Mouse (Mus musculus): ENCODE data around the gene Mgat5.

The Mgat5 gene

DNA sequence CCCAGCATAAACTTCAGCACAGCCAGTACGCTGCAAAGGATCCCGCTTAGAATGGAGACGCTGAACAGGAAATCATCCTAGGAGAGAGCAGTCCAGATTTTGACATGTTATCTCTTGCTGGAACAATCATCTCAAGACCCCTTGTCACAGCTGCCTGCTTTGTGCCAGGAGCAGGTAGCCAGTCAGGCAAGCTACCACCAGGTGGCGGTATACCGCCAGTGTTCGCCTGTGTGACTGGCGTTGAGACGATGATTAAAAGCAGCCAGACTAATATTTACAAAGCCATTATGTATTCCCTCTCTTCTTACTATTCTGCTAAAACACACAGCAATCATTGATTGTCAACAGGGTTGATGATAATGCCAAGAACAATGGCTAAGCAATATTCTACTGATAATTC is 295.4 kb downstream of the Mgat5 start:
- DNase-seq (ENCODE audit: low spot score in 2 of 2): peak; percentile 54 to 70

DNA sequence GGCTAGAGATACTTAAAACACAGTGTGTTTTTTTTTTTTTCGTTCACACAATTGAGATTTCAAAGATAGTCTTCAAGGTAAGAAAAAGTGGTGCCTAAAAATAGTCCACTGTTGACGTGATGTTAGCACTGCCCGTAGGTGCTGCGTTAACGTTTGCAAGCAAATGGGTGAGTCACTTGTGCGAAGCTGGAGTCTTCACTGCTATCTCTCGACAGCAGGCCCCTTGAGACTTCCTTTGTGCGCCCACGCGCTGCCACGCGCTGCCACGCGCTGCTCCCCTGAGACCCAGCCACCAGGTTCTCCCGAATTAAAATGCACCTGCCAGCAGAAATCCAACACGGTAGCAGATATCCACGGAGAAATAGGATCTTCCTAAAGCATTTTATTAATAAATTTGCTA is 295.9 kb downstream of the Mgat5 start:
- DNase-seq (ENCODE audit: low spot score in 2 of 2): no peak

DNA sequence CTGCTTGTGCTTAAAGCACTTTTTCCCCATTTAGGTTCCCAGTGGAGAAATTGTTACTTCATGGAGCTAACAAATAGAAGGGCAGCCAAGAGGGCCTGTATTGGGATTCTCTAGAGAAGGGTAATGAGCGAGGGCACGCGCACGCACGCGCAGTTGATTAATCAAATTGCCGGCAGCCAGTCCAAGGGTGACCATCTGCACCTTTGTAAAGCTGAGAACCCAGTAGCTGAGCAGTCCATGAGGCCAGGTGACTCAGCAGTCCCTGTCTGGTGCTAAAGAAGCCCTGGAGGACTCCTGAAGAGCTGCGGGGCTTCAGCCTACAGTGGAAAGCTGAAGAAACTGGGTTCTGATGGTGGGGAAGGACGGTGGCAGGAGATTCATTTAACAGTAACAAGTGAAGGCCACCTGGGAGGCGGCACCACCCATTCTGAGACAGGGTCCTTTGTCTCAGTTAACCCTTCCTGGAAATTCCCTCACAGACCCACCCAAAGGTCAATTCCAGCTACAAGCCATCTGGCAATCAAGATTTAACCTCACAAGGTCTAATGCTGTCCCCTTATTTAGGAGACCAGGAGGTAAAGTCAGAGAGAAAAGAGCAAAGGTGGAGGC is 302.3 kb downstream of the Mgat5 start:
- DNase-seq (ENCODE audit: low spot score in 2 of 2): no peak

DNA sequence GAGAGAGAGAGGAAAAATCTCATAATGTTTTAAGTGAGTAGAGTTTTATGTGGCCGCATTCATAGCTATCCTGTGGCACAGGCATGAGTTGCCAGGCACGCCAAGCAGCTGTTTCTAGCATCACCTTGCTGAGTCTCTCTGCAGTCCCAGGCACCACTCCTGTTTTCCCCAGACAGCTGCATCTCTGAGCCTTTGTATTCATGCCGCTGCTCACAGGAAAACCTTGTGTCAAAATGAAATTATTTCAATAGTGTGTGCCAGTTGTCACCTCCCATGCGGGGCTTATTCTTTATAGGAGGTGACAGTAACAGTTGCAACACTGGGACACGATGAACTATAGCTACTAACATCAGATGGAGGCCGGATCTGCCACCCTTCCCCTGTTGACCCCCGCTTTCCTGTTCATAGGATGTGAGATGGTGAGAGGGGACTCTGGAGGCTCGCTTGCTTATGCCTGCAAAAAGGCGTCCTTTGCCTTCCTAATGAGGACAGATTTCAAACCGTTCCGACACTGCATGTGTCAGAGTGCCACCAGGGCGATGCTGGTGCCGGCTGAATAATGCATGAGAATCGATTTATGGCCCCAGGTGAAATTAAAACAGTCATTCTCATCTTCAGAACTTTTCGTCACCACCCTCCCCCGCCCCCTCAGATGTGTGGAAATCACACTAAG is 303.4 kb downstream of the Mgat5 start:
- DNase-seq (ENCODE audit: low spot score in 2 of 2): no peak

DNA sequence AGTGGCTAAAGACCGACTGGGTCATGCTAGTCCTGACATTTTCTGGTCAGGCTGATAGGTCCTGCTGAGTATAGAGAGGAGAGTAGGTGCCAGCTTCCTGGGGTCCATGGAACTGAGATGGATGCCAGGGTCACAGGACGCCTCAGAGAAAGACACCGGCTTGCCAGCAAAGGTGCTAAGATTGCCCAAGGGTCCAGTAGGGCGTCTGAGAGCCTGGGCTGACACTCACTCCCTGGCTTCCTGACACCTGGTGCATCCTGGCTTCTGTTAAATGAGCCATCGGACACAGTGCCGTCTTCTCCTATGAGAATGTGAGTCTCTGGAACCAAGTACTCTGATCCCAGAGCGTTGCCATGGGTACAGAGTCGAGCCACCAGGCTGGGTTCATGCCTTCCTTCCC is 304.1 kb downstream of the Mgat5 start:
- no peak for DNase-seq (ENCODE audit: low spot score in 2 of 2)

DNA sequence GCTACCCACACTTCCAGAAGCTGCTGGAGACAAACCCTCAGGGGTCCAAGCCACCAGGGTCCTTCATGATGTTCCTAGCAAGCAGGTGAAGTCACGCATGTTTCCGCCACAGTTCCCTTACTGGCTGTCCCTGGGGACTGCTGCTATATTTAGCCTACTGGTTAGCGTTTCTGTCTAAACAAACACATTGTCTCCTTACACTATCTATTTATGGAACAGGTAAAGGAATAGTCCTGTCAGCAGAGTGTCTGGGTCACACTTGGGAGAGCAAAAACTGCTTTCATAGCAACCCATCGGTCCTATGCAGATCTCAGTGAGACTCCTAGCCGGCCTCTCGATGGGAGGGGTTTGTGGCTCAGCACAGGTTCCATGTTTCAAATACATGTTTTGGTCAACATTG is 306.5 kb downstream of the Mgat5 start:
- no peak for DNase-seq (ENCODE audit: low spot score in 2 of 2)

DNA sequence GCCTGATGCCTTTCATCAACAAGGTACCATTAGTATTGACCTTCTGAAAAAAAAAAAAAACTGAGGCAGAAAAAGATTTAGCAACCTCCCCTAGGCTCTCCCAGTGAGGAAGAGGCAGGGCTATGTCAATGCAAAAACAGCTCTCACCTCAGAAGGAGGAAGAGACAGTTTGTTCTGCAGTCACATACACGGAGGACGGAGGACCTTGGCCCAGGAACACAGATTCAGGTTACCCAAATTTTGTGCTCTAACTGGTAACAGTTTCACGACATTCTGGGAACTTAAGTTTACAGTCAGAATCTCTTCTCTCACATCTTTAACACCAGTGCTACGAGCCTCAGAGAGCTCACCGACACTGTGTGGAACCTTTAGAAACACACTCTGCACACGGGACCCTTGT is 307.9 kb downstream of the Mgat5 start:
- no peak for DNase-seq (ENCODE audit: low spot score in 2 of 2)

DNA sequence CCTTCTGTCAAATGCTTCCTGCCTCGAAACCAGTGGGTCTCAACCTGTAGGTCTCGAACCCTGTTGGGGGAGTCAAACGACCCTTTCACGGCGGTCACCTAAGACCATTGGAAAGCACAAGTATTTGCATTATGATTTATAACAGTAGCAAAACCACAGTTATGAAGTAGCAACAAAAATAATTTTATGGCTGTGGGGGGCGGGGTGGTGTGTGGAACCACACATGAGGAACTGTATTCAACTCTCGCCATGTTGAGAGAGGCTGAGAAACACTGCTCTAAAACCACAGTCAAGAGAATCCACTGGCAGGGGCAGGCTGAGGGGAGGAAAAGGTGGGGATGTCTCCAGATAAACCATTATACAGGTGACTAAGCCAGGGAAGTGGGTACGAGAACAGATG is 308.3 kb downstream of the Mgat5 start:
- no peak for DNase-seq (ENCODE audit: low spot score in 2 of 2)

DNA sequence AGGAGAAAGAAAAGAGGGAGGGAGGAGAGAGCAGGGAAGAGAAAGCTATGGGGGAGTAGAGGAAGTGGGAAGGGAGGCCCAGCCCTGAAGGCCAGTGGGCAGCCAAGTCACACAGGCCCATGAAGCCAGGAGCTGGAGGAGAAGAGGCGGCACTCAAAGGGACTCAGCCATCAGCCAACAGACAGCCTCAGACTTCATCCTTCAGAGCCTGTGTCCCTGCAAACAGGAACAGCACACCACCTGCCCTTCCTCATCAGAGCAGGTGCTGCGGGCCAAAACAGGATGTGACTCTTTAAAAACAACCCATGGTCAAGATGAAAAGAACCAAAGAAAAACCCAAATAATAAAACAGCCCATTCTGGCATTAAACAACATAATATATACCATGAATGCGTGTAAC is 308.8 kb downstream of the Mgat5 start:
- DNase-seq (ENCODE audit: low spot score in 2 of 2): no peak

DNA sequence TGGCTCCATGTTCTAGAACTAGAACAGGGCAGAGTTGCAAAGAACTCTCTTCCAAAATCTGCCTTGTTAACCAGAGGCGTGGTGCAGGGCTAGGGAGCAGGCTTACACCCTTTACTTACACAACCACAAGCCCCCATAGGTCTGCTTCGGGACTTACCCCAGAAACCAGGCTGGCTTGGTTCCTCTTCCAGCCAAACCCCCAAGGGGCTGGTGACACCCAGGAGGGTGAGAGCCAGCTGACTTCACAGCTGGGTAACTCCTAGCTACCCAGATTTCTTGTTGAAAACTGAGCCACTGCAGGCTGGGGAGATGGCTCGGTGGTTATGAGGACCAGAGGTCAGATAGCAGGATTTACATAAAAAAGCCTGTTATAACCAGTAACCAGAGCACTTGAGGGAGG is 309.7 kb downstream of the Mgat5 start:
- DNase-seq (ENCODE audit: low spot score in 2 of 2): no peak

DNA sequence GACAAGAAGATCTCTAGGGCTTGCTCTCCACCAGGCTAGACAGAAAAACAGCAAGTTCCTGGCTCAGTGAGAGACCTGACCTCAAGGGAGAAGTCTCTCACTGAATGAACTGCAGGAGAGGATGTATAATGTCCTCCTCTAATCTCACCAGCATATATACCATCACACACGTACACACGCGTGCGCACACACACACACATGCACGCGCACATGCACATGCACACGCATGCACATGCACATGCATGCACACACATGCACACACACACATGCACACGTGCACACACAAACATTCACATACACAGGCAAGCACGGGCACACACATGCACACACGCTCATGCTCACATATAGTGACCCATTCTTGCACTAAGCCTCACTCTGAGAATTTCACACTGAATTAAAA is 310.1 kb downstream of the Mgat5 start:
- no peak for DNase-seq (ENCODE audit: low spot score in 2 of 2)

DNA sequence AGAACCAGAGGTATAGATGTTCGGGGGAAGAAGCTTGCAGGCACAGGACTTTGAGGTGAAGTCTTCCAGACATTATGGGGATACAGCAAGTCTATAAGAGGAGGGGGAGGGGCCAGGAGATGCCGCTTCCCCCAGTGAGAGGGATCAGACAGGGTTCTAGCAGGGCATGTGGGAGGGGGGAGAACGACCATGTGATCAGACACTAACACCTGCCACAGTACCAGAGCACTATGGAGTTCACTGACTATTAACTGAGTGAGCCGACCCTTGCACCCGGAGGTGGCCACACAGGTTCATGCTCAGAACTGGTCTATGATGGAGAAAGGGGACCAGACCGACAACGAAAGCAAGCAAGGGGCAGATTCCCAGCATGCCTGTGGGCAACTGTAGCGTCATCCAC is 318.5 kb downstream of the Mgat5 start:
- DNase-seq (ENCODE audit: low spot score in 2 of 2): no peak

DNA sequence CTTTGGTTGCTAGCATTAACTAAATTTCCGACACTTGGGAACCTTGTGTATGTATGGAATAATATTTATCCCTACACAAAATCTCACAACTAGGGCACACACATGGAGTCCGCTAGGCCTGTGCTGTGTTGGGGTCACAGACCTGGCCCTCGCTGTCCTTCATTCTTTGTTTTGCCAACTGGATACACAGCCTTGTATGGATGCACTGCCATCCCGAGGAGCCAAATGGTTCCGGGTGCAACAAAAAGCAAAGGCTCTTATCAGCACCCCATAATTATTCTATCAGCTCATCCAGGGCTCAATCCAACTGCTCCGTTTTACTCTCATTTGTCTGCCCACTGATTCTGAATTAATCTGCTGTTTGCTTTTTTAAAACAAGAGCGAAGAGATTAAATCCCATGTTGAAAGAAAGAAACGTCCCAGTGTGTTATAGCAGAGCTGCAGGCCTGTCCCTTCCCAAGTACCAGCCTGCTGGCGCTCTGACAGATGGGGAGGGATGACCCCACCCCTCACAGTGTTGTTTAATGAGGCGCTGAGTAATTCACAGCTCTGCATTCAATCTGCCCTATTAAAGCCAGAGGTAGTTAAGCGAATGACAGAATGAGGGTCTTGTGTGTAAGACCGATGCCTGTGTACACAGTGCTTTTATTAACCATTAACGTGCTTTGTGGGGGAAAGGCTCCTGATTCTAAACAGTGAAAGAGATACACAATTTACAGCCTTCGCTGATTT is 326.2 kb downstream of the Mgat5 start:
- DNase-seq (ENCODE audit: low spot score in 2 of 2): no peak

DNA sequence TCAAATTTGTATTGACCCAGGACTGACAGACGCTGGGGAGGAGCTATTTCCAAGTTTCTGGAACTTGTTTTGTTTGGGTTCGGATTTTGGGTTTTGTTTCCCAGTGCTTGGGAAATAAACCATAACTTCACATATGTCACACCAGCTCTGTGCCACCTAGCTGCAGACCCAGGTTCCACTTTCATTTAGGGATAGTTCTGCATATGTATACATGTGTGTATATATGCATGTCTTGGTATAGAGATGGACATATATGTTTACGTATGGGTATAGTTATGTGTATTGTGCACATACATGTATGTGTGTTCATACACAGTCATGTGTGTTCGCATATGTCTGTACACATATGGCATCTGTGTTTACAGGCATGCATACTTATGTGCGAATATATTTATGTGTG is 326.9 kb downstream of the Mgat5 start:
- no peak for DNase-seq (ENCODE audit: low spot score in 2 of 2)

DNA sequence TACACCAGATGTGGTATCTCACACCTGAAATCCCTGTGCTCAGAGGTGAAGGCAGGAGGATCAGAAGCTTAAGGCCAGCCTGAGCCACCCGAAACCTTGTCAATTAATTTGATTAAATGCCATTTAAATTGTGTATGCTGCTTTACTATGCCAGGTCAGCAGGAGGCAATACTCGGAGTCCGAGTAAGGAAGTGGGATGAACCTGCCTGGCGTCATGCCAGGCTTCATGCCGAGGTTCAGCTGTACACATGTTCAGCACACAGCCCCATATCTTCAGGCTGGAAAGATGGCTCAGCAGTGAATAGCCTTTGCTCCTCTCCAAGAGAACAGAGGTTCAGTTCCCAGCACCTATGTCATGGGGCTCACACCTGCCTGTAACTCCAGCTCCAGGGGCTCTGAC is 331.6 kb downstream of the Mgat5 start:
- no peak for DNase-seq (ENCODE audit: low spot score in 2 of 2)

DNA sequence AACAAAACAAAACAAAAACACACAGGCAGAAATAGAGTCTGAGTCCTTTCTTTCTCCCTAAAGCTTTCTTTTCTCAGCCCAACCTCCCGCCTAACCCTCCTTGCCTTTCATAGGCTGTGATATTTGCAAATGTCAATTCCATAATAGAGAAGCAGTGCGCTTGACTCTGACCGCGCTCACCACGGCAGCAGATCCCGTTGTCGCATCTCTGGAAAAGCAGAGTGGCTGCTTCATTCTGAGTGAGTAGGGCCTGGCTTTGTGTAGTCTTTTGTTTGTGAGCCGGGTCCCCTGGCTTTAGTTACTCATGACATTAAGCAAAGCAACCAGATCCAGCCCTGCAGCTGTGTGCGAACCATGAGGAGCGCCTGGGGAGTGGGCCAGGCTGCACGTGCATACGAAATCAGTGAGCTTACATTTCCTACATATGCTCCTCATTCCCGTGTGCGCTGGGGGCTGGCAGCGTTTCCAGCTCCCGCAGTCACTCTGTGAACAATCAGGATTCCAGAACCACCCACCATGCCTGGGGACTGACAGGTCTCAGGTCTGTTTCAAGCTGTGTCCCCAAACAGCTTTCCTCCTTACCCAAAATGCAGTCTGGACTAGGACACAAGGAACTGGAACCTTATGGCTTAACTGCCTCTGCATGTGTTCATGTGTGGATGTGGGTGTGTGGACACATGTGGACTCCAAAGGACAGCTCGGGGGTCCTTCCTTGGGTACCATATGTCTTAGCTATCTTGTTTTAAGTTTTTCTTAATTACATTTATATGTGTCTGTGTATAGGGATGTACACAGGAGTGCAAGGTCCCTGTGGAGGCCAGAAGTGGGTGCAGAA is 332.6 kb downstream of the Mgat5 start:
- peak in 1 of 2 experiments; percentile 11 for DNase-seq (ENCODE audit: low spot score in 2 of 2)

All from right cerebral cortex, postnatal 36 days (tissue).